Mouse (Mus musculus): ENCODE data around the gene Acot8. TPM values are rescaled to one million over a fixed set of nuclear protein-coding genes. Genes with fewer than 3 reads are reported as not detected.

The Acot8 gene
- total RNA-seq, 2 experiments from 2014 or later = 24.7 to 32.6 TPM

DNA sequence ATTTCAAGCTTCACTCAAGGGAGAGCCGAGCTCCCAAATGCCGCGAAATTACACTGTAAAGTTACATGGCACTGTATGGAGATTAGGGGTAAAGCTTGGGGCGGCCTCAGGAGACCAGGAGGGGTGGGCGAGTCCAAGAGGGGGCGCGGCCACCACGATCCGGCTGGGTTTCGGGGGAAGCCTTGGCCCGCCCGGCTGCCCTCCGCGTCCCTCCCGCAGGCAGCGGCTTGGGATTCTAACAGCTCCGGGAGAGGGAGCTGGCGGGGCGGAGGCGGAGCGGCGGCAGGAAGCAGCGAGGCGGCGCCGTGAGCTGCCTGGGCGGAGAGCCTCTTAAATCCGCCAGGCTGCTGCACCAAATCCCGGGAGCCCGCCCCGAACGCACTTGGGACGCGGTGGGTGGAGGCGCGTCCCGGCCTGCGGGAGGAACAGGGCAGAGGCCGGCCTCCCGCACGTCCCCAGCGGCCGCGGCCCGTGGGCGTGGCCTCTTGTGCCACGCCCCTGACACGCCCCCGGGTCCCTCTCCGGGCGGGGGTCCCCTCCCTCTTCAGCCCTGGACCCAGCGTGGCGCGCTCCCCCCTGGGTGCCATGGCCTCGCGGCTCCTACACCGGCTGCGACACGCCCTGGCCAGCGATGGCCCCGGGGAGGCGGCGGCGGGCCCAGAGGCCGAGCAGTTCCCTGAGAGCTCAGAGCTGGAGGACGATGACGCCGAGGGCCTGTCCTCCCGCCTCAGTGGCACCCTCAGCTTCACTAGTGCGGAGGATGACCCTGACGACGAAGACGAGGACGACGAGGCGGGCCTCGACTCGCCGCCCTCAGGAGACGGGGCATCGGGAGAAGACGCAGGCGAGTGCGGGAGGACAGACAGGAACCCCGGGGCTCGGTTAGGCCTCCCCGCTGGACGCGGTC lies 18.9 kb downstream of the Acot8 start, which contains the start of gene Snx21:
TSS of gene Snx21 (plus strand) at position 343 of the 907 bp plus-strand sequence.
- ATAC-seq (replicated peaks; ENCODE audit: poor library complexity, severe bottlenecking) = peak; percentile 59

DNA sequence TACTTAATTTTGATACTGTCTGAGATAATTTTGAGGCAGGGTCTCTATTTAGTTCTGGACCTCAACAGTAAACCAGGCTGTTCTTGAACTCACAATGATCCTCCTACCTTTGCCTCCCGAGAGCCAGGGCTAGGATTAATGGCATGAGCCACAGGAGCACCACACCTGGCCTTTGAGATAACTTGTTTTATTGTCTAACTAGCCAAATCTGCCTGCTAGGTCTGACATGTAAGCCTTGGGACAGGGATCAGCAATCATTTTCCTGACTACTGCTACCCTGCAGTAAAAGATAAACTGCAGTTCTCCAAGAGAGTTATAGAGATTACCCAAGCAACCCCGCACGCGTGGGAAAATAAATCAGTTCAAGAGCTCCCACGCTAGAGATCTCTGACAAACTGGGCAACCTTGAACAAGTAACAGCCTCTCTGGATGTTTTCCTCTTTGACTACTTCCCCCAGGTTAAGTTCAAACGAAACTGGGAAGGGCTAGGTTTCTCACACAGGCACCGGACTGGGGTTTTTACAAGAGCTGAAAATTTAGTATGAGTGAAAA lies 19.7 kb downstream of the Acot8 start:
- ATAC-seq (replicated peaks; ENCODE audit: poor library complexity, severe bottlenecking) = no peak

DNA sequence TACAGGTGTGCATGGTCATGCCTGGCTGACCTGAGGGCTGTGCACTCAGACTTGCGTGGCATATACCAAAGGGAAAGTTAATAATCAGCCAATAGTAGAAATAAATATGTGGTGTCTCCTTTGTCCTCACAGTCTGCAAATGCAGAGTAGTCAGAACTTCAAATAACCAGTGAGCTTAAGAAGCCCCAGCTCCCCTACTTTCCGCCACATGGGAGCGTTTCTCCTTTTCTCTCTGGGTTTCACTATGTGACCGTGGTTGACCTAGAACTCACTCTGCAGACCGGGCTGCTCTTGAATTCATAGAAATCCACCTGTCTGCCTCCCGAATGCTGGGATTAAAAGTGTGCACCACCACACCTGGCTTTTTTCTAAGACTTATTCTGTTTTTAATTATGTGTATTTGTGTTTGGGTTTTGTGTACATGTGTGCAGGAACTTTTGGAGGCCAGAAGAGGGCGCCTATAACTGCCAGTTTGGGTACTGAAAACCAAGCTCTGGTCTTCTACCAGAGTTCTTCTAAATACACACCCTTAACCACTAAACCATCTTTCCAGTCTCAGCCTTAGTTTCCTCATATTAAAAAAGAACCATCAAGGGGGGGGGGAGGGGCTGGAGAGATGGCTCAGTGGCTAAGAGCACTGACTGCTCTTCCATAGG lies 20.6 kb downstream of the Acot8 start:
- ATAC-seq (replicated peaks; ENCODE audit: poor library complexity, severe bottlenecking) = no peak

DNA sequence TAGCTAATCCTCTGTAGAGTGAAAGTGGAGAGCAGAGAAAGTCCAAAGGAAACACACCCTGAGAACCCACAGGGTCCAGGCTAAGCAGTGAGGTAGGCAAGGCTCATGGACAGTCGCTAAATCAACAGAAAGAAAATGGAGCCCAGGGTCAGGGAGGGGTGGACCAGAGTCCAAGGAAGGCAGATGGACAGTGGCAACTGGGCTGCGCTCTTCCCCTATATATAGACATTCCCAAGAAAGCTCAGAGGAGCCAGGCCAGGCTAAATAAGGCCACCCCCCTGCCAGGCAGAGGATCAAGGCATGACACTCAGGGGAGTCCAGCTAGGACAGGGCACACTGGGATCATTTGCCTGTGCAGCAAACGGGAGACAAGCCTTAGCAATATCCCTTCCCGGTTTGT lies 22.8 kb downstream of the Acot8 start:
- no peak for ATAC-seq (replicated peaks; ENCODE audit: poor library complexity, severe bottlenecking)

DNA sequence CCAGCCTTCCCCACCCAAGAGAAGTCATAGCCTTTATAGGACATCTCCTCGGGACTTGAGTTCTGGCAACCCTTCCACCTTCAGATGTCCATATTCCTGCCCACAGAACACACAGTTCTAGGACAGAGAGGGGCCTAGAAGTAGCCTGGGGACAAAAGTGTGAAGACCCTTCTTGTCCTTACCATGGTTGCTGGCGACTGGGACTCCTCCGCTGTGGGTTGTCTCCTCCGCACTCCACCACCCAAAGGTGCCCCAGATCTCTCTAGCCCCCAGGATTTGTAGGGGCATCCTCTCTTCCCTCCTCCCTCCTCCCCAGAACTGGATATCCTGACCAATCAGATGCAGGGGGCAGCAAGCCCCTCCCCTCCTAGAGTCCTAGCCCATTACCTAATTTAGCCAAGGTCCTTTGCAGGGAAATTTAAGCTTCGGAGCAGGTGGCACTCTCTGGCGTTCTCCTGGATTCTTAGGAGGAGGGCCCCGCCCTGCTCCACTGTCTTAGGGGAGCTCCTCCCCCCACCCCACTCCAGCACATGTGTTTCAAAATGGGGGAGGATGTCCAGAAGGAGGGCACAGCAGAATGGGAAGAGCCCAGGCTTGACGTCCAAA lies 25.1 kb downstream of the Acot8 start, which contains the start of gene Tnnc2:
TSS of gene Tnnc2 (minus strand) at position 487 of the 606 bp plus-strand sequence.
- no peak for ATAC-seq (replicated peaks; ENCODE audit: poor library complexity, severe bottlenecking)

DNA sequence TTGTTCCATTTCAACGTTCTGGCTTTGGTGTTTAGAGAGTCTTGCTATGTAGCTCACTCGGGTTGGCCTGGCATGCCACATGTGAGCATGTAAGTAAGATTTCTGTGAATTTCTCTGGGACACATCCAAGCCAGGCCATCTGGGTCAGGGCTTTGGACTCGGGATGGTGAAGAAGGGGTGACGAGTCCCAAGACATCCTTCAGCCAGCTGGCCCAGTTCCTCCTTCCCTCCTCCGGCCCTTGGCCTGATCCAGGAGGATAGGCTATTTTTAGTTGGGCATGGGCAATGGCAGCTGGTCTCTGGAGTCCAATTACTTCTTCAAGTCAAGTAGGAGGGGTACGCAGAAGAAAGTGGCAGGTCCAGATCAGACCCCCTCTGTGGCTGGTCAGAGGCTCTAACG lies 25.9 kb downstream of the Acot8 start:
- ATAC-seq (replicated peaks; ENCODE audit: poor library complexity, severe bottlenecking) = no peak

DNA sequence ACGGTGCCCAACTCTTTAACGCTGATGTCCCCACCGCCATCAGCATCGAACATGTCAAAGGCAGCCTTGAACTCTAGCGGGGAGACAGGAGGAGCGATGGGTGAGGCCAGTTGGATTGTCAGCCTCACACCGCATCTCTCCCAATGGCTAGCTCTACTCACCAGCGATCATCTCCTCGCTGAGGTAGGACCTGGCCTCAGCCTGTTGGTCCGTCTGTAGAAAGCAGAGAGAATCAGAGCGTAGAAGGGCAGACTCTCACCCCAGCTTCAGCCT lies 26.7 kb downstream of the Acot8 start:
- ATAC-seq (replicated peaks; ENCODE audit: poor library complexity, severe bottlenecking) = no peak

DNA sequence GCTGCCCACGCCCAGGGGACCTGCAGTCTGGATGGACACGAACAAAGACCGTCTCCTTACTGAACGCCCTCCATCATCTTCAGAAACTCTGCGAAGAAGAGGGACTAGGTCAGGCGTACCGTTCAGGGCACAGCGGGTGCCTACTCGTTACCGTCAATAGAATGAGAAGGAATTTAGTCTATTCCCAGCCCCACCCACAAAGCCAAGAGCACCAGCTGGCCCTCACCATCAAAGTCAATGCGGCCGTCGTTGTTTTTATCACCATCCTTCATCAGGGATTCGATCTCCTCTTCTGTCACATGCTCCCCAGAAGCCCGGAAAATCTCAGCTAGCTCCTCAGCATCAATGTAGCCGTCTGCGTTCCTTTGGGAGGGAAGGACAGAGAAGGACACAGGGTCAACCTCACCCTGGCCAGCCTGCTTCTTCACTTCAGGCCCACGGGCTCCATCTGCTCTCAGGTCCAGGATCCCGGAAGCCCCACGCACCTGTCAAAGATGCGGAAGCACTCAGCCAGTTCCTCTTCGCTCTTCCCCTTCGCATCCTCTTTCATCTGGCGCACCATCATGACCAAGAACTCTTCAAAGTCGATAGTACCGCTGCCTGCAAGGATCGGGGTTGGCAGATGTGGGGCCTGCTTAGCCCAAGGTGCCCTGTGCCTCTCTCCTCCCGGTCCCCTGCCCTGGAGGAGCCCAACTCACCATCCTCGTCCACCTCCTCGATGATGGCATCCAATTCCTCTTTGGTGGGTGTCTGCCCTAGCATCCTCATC lies 27.3 kb downstream of the Acot8 start:
- ATAC-seq (replicated peaks; ENCODE audit: poor library complexity, severe bottlenecking) = no peak

DNA sequence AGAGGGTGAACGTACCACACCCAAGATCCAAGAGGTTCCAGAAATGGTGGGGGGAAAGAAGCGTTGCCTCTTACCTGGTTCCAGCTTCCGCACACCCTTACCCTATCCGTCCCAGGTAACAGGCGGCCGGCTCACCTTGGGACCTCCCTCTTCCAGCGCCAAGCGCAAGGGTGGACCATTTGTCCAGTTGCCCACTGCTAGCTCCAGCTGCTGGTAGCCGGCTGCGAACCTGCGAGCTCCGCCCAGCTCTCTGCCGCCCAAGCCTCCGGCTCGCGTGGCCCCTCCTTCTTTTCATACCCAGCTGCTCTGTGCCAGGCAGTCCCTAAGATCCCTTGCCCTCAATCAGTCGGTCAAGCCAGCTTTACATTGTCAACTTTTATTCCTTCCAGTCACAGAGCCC lies 27.9 kb downstream of the Acot8 start:
- no peak for ATAC-seq (replicated peaks; ENCODE audit: poor library complexity, severe bottlenecking)

DNA sequence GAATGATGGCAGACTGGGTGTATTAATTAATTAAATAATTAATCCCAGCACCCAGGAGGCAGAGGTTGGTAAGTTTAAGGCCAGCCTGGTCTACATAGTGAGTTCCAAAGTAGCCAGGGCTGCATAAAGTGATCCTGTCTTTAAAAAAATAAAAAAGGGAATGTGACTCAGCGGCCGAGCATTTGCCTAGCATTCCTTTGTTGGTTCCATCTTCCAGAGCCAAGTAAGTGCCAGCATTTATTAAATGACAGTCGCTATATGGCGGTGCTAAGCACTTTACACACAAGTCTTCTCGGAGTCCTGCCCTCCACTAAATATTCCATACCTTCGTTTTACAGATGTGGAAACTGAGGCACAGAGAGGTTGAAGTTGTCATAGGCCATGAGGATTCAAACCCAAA lies 28.6 kb downstream of the Acot8 start:
- ATAC-seq (replicated peaks; ENCODE audit: poor library complexity, severe bottlenecking) = no peak

DNA sequence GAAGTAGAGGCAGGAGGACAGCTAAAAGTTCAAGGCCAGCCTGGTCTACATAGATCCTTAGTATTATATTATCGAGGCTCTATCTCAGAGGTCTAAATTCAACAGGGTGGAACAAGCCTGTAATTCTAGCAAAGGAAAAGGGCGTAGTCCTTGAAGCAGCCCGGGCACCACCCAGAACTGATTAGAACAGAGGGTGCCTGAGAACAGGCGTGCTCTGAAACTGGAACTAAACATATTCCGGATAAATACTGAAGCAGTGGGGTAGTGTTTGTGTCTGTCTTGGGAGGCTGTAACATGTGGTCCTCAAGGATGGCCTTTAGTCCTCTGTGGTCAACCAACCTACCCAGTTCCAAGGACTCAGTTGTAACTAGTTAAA lies 30.7 kb downstream of the Acot8 start:
- ATAC-seq (replicated peaks; ENCODE audit: poor library complexity, severe bottlenecking) = no peak

DNA sequence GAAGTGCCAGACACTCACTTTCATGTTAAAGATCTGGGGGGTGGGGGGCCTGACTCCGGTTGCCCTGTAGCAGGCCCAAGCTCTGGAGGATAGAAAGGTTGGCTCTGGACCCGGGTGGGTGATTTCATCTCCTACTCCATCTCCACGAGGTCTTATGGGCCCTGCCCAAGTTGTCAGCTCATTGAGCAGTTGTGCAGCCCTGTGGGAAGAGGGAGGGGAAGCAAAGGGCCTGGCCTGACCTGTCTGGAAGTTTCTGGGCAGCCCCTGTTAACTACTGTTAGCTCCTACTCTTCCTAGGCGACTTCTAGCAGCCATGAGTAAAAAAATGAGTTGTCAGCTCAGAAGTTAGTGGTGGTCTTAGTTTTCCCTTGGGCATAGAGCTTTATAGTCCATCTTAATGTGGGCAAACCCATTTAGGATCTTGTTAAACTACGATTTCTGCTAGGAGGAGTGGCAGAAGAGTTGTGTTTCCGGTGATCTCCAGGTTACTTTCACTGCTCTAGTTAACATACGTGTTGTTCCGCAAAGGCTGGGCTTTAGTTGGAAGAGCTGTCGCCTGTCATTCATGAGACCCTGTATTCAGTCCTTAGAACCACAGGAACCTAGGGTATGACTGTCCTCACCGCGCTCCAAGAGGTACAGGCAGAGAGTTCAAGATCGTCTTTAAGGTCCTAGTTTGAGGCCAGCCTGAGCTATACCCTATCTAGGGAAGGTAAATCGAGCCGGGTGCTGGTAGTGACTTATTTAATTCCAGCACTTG lies 31.3 kb downstream of the Acot8 start:
- ATAC-seq (replicated peaks; ENCODE audit: poor library complexity, severe bottlenecking) = no peak

DNA sequence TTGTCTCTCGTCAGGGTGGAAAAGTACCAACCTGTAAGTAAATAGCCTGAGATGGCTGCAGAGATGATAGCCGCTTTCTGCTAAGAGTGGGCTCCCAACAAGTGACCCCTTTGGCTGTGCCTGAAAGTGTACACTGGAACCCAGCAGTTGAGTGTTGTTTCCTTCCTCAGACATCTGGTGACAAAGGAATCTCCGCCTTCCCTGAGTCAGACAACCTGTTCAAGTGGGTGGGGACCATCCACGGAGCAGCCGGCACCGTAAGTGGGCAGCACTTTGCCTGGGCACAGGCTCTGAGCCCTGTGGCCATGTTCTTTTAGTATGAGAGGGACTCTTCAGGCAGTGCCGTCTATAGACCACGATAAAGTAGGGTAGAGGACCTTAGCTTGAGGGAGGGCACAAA lies 33.6 kb downstream of the Acot8 start:
- ATAC-seq (replicated peaks; ENCODE audit: poor library complexity, severe bottlenecking) = no peak

DNA sequence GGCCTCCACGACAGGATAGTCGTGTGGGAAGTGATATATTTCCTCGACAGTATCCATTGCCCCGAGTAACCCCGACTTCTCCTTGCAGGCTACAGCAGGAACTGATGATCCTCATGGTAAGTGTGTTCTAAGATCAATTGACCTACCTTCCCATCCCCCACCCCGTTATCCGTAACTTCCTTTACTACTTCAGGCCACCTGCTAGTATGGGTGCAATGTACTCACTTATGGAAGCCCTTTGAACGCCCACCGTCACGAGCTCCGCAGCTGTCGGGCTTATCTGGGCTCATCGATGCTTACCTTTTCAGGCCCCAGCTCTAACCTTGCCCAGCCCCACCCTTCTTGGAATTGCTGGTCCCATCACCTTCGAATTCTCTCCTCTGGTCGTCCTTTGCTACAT lies 34.4 kb downstream of the Acot8 start:
- ATAC-seq (replicated peaks; ENCODE audit: poor library complexity, severe bottlenecking) = peak; percentile 3; the same call in 1 of the 2 replicates

DNA sequence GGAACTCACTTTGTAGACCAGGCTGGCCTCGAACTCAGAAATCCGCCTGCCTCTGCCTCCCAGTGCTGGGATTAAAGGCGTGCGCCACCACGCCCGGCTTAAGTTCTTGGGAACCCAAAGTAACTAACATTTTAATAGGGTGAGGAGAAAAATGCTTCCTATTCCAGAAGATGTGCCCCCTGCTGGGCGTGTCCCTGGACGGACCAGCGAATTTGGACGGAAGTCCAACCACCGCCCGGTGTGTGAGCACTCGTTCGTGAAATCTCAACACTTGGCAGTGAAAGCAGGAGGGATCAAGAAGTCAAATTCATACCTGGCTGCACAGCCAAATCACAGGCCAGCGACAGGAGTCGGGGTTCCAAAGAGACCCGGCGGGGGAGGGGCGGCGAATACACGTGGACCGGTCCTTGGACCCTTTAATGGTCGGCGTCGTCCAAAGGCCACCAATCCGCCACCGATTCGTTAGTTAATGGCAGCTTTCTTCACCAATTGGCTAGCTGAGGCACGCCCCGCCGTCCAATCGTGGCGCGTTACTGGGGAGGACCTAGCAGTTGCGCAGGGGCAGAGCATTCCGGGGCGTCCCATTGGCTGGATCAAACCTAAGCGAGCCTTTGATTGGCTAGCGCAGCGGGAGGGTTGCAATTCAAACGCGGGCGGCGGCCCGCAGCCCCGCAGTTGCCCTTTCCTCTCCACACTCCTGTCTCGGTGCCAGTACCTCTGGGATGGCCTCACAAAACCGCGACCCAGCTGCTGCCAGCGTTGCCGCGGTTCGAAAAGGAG lies 35.2 kb downstream of the Acot8 start, which contains the start of gene Ube2c:
TSS of gene Ube2c (plus strand) at position 641 of the 780 bp plus-strand sequence.
- peak; percentile 97 for ATAC-seq (replicated peaks; ENCODE audit: poor library complexity, severe bottlenecking)

DNA sequence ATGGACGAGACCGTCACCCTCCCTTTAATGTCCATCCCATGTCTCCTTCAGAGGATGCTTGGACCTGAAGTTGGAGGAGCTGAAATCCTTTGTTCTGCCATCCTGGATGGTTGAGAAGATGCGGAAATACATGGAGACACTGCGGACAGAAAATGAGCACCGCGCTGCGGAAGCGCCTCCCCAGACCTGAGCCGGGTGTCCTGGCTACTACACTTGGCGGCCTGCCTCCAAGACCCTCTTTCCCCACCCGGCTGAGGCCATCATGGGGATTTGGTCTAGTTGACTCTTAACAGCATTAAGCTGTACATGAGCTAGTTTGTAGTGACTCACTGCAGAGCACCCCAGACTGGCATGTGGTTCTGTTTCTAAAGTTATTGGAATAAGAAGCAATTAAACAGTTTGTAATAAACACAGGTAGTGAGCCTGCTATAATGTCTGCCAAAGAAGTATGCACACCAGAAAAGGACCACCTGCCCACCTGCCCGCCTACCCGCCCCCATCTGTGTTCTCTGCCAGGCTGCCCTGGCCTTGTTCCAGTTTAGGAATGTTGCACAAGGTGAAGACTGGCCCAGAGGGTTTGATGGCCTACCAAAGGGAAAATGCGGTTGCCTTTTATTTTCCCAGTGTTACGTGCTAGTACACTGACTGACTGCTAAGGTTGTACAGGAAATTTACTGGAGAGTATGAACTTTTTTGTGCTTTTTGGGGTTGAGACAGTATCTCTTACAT lies 36.7 kb downstream of the Acot8 start:
- ATAC-seq (replicated peaks; ENCODE audit: poor library complexity, severe bottlenecking) = no peak

DNA sequence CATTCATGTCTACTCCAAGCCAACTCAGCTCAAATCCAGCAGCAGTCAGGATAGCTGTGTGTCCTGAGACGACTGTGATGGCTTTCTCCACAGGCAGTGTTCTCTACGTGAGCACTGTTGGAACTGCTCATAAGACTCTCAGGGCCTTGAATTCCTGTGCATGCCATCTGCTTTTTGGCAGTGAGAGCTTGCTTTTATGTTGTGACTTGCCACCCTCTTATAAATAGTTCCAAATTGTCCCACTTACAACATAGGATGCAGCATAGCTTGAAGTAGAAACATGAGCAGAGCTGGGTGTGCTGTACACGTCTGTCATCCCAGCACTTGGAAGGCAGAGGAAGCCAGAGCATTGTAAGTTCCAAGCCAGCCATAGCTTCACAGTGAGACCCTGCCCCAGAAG lies 38.8 kb downstream of the Acot8 start:
- ATAC-seq (replicated peaks; ENCODE audit: poor library complexity, severe bottlenecking) = no peak

DNA sequence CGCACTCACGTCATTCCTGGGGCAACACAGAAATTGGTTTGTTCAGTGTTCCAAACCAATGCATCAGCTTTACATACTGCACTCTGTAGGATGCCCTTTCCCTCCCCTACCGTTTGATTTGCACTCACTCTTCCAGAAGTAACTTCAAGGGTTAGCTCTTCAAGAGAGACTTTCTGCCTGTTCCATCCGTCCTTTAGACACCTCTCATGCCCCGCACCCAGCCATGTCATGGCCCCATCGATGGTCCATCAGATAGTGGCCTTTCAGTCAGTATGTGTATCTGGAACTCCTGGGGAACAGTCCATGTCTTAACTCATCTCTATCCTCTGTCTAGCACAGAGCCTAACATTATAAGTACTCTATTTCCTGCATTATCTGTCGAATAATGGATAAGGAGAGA lies 42.1 kb downstream of the Acot8 start:
- no peak for ATAC-seq (replicated peaks; ENCODE audit: poor library complexity, severe bottlenecking)

Measured in granulocyte monocyte progenitor cell, adult 5-6 weeks (primary cell).